Mouse (Mus musculus): ENCODE data around the gene Epc2. TPM values are rescaled to one million over a fixed set of nuclear protein-coding genes. Genes with fewer than 3 reads are reported as not detected.

Epc2 gene
- 1 to 10 TPM; 7.0 TPM for polyA plus RNA-seq (2017; shearing (Covaris generic))

DNA sequence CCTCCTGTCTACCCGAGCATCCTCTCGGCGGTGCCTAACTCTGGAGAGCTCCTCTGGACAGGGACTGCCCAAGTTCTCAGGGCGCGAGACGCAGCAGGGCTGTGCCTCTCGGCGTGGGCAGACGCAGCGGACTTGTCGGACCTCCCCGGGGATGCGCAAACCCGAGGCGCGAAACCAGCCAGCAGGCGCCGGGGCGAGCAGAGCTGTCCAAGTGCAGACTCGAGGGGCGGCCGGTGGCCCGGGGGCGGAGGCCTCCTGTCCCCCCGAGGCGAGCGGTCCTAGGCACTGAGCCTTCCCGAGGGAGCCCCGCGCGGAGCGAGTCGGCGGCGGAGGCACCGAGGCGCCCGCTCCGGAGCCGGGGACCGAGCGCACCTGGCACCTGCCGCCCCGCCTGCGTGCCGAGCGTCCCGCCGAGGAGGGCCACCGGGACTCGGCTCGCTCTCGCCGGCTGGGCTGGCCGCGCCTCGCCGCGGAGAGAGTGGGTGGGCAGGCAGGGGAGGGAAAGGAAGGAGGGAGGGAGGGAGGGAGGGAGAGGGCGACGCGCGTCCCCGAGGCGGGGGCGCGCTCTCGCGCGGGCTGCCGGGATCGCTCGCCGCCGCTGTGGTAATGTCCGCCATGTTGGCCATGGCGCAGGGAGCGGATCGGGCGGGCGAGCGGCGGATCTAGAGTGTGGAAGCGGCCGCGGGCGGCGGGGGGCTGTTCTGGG, at the start of gene Epc2:
Epc2 (plus strand) TSS at position 556 of the 706 bp plus-strand sequence.
- peak; percentile 8 for ATAC-seq

- no peak for ATAC-seq
Measured at GRCm38 (mm10) chr2:49405954-49406353, 45.3 kb upstream of the Epc2 start.

DNA sequence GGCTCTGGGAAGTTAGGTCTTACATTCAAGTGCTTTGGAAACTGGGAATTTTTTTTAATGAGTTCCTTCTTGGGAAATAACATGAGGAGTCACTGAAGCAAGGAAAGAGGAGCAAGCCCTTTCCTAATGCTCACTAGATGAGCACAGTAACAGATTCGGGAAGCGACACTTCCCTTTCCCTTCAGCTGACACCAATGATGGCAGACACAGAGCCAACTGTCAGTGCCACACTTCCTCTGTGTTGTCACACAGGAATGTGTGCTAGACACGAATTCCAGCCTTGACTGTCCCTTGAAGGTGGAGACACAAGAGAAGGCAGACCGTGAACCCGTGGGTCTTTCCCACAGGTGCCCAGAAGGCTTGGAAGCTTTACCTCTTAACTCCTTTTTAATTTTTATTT, 39.6 kb upstream of the Epc2 start:
- ATAC-seq = no peak

DNA sequence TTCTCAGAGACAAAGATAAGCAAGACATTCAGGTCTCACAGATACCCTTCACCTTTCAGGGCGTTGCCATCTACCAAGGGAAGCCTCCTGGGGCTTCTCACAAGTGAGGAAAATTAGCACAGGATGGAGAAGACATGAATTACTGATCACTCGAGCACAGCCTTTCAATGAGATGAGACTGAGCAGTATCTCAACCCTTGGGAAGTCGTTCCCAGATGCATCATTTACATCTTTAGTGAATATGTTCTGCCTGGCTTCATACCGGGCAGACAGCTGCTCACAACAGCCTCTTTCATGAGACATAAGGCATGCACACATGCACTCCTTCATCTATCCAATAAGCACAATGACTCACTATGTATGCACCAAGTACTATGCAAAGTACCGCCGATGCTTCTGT, 38.7 kb upstream of the Epc2 start:
- ATAC-seq = no peak

DNA sequence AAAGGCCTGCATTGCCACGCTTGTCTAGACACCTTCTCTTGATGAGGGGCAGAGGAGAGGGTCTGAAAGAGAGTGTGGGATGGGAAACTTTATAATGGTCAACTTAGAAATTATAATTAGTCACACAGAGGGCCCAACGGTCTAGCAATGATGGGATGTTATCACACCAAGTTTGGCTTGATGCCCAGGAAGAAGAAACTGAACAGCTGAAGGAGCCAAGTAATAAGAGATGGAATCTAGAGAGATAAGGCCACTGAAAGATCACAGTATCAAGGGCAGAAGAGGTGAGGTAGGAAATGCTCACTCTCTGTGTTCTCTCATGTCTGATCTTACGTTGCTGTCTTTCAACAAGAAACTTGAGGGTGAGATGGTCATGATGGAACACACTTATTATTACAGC, 35.4 kb upstream of the Epc2 start:
- no peak for ATAC-seq

- peak; percentile 67 for ATAC-seq
Measured at GRCm38 (mm10) chr2:49417018-49417604, 34.2 kb upstream of the Epc2 start.

- no peak for ATAC-seq
Measured at GRCm38 (mm10) chr2:49420396-49420795, 30.9 kb upstream of the Epc2 start.

GRCm38 (mm10) chr2:49423857-49424256, 27.4 kb upstream of the Epc2 start:
- no peak for ATAC-seq

GRCm38 (mm10) chr2:49424788-49425187, 26.5 kb upstream of the Epc2 start:
- ATAC-seq = no peak

GRCm38 (mm10) chr2:49426175-49426574, 25.1 kb upstream of the Epc2 start:
- ATAC-seq = no peak

DNA sequence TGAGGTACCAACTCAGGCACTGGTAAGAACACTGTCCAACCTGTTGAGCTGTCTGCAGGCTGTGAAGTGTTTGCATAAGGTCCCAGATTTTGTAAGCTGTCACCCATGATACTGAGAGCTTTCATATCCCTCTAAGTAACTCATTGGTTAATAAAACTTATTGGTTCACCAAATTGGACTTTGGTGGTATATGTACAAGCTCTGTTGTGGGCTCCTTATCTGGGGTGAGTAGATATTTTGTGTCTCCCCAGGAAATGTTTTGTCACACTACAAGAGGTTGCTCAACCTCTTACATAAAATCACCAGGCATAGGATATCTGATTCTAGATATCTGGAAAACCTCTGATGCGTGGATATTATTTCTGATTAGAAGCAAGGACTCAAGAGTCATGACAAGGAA, 20.3 kb upstream of the Epc2 start:
- ATAC-seq = no peak

GRCm38 (mm10) chr2:49433211-49433610, 18.1 kb upstream of the Epc2 start:
- no peak for ATAC-seq

DNA sequence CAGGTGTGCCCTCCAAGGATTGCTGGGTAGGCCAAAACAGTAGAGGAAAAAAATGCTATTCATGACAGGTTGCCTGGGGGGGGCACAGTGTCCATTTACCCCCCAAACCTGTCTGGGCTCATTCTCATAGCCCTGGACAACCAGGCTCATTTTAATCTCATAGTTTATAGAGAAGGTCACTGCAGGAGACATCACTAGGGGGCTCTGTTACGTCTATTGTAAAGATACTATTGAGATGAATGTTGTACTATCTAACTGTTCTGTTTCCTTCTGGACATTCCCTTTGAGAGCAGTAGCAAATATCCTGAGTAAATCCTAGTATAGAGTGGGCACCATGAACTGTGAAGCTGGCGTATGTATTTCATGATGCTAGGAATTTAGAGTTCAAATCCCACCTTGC, 5.0 kb upstream of the Epc2 start:
- no peak for ATAC-seq

DNA sequence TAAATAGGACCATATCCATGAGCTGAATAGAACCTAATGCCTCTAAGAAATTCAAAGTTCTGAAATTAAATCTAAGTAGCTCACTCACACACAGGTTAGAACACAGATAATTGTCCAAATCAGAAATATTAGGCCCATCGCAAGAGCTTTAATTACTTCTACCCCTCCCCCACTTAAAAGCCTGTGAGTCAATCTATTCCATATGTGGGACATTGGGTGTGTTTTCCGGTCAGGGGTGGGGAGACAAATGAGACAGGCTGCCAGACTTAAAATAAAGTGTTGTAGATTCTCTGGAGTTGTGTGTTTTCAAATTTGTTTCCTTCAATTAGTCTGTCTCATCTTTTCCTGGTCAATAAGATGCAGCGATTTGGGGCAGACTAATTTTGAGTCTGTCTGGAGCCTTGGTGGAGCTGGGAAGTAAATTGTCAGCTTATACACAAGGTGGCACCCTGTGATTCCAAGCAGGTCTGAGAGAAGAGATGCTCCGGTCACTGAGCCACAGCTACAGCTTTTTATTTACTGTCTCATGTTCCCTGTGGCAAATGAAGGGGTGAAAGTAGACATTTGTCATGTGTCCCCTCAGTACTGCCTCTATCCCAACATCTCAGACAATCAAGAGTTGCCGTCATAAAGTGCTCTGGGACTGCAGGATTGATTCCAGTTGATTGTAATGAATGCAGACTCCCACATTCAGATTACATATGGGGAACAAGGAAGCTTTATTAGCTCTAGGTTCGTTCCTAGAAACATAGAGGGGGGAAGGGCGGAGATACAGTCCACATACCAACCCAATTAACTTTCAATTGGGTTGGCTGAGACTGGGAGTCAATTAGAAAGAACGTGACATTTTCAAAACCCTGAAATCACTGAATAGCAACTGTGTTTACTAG, 3.5 kb upstream of the Epc2 start:
- no peak for ATAC-seq

DNA sequence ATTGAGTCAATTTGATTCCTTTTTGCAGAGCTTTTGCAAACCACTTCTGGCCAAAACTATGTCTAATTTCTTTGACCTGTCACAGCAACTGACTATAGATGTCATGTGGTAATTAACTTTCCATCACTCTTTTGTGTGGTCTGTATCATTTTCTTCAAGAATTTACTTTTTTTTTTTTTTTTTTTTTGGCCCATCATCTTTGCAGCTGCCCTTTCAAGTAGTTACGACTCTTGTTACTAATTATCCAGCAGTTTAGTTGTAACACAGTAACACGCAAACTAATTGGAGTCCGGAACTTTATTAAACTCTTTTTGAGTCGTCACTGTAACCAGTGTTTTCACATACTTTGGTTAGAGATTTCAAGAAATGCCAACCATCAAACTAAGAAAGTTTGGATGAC, 819 bp upstream of the Epc2 start:
- no peak for ATAC-seq

DNA sequence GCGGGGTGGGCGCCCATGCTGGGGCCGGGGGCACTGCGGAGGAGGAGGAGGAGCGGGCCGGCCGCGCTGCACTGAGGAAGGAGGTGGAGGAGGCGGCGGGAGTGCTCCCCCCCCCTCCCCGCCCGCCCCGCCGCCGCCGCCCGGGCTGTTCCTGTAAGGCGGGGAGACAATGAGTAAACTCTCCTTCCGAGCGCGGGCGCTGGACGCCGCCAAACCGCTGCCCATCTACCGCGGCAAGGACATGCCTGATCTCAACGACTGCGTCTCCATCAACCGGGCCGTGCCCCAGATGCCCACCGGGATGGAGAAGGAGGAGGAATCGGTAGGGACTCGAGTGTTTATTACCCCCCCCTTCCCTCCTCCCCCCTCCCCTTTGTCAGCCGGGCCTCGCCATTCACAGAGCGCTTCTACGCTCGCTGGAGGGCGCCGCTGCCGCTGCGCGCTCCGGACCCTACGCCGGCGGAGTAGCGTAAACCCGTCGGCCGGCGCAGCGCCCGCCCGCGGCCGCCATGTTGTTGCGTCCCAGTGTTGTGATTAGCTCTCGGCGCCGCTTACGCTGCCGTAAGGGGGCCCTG, 438 bp downstream of the Epc2 start:
- peak; percentile 74 for ATAC-seq

DNA sequence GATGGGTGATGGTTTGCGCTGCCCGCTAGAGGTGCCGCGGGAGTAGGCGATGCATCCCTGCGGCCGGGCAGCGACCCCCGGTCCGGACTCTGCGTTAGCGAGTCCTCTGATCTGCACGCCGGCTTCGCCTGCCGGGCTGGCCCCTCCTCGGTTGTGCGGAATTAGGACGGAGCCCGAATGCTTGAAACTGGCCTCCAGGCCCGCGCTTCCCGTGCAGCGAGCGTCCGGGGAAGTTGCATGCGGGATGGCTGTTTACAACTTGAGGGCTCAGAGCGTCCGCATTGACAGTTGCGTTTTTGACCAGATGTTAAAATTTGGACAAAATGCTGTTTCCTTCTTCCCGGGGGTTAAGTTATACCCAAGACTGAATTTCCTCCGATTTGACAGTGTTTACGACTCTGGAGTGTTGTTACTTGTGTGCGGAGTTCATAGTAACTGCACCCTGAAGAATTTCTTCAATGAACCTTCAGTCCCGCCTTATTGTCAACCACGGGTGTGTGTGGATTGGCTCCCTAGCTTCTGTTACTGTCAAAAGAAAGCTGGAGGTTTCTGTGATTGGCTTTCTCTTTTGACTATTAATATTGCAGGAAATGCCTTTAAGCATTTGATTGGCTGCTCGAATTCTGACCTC, 1.3 kb downstream of the Epc2 start:
- ATAC-seq = peak; percentile 81

GRCm38 (mm10) chr2:49457797-49458196, 6.5 kb downstream of the Epc2 start:
- ATAC-seq = no peak

GRCm38 (mm10) chr2:49465672-49466222, 14.5 kb downstream of the Epc2 start:
- ATAC-seq = no peak

DNA sequence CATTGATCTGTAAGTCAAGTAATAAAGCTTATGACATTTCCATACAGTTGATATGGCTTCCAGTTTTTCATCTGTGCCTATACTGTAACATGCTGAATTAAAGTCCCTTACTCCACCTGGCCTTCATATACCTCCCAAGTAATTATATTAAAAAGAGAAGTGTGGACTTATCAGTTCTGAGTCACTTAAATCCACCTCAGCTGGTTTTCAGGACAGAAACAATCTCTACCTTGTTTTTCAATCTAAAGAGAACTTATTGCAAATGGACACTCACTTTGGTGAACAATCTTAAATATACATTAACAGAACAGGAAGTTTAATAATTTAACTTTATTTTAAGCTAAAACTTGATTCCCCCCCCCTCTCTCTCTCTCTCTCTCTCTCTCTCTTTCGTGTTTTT, 15.8 kb downstream of the Epc2 start:
- no peak for ATAC-seq

GRCm38 (mm10) chr2:49471188-49471587, 19.9 kb downstream of the Epc2 start:
- no peak for ATAC-seq

- ATAC-seq = no peak
Measured at GRCm38 (mm10) chr2:49471641-49472355, 20.5 kb downstream of the Epc2 start.
